Mouse (Mus musculus): ENCODE measurements around the gene Zbtb41.

DNA sequence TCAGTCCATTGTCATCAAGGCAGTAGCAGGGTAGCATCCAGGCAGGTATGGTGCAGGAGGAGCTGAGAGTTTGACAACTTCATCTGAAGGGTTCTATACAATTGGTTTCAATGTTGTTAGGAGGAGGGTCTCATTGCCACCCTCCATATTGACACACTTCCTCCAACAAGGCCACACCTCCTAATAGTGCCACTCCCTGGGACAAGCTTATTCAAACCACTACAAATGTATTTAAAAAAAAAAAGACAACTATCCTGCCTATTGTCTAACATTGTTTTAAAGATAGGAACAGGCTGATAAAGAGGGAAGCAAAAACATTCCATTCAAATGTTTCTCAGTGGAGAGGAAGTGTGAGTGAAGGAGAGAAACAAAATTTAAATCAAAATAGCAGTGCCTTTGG is 77.7 kb downstream of the Zbtb41 start:
- TF ChIP-seq CTCF (IDR thresholded peaks at IDR 0.05; ENCODE audit: insufficient read depth, low read length) (no peak), POLR2A (IDR thresholded peaks at IDR 0.05; ENCODE audit: borderline replicate concordance, extremely low read depth, low read depth, low read length) (no peak)
